Mouse (Mus musculus) heart, postnatal 0 days (tissue): ENCODE results near the gene Ppfia4.

ENCODE experiments used
- CTCF ChIP-seq: IDR thresholded peaks from 2 replicates; pipeline ENCODE4 v1.5.1; 2016; ENCODE audit warnings: antibody characterized with exemption, control low read depth, low read depth
- EP300 ChIP-seq: IDR thresholded peaks from 2 replicates; pipeline ENCODE4 v1.6.1; 2016; ENCODE audit warnings: antibody characterized with exemption, low read depth

DNA sequence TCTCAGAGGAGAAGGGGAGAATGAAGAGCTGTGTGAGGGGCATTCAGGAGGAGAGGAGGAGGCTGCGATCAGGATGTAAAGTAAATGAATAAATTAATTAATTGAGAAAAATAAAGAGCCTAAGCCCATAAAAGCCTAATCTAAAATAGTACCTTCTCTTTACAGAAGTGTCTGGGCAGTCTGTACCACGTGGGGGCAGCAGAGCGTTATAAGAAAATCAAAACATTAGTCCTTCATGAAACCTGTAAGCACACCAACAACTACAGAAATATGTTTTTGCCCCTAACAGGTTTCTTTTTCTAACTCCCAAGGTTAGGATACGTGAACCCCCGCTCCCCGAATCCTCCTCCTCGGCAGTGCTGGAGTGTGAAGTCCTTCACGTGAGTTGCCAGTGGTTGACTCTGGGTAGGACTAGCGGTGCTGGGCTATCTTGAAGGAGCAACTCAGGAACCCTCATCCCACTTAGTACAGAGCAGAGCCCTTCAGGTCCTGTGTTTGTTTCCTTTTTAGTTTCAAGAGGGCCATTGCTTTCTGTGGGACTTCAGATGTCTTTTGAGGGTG, 36.1 kb upstream of the Ppfia4 start:
- no peak for TF ChIP-seq EP300
- TF ChIP-seq CTCF = peak; percentile 62
